Mouse (Mus musculus) left cerebral cortex, postnatal 4 days (tissue): ENCODE measurements at regions not wholly inside any gene's neighbourhood (a gene's known extent, or its start where the extent isn't known, plus 50 kb on each side); places are given as distances from the start of the nearest gene placed in this dataset.

Source experiments
- DNase-seq: peaks from one replicate; pipeline ENCODE4 v3.0.0-alpha.2; 2022
- intact Hi-C: fragments of 180-260 bp; cut with DNase I; formaldehyde crosslinking; loops from one replicate; pipeline ENCODE4 v1.15.1; 2025

GRCm38 (mm10) chr6:94915842-94916620 lies 201.0 kb upstream of the Kbtbd8 start:
- no peak for DNase-seq
- intact Hi-C loops, result no loop called here

GRCm38 (mm10) chr6:94911836-94912235 lies 205.2 kb upstream of the Kbtbd8 start:
- intact Hi-C loops, result no loop called here
- DNase-seq, result peak; percentile 27

GRCm38 (mm10) chr6:94911374-94911773 lies 205.7 kb upstream of the Kbtbd8 start:
- peak; percentile 39 for DNase-seq
- intact Hi-C loops, result no loop called here

- DNase-seq, result no peak
- intact Hi-C loops, result no loop called here
Observed at GRCm38 (mm10) chr6:94900862-94901261, 200.9 kb upstream of the Lrig1 start.

GRCm38 (mm10) chr6:94898881-94899280 lies 198.9 kb upstream of the Lrig1 start:
- intact Hi-C loops, result no loop called here
- no peak for DNase-seq

GRCm38 (mm10) chr6:94890165-94890564 lies 190.2 kb upstream of the Lrig1 start:
- intact Hi-C loops, result no loop called here
- DNase-seq, result no peak

- intact Hi-C loops, result no loop called here
- no peak for DNase-seq
Observed at GRCm38 (mm10) chr6:94889271-94889670, 189.3 kb upstream of the Lrig1 start.

GRCm38 (mm10) chr6:94881139-94881538 lies 181.2 kb upstream of the Lrig1 start:
- no peak for DNase-seq
- intact Hi-C loops, result no loop called here

GRCm38 (mm10) chr6:94875841-94876240 lies 175.9 kb upstream of the Lrig1 start:
- no peak for DNase-seq
- intact Hi-C loops, result no loop called here

GRCm38 (mm10) chr6:94875065-94875464 lies 175.1 kb upstream of the Lrig1 start:
- no peak for DNase-seq
- intact Hi-C loops, result no loop called here

- intact Hi-C loops, result no loop called here
Observed at GRCm38 (mm10) chr6:94874415-94874814, 174.5 kb upstream of the Lrig1 start.

GRCm38 (mm10) chr6:94867952-94868351 lies 168.0 kb upstream of the Lrig1 start:
- DNase-seq, result no peak

More at GRCm38 (mm10) chr6:94874415-94874814, 174.5 kb upstream of the Lrig1 start:
- DNase-seq, result no peak

GRCm38 (mm10) chr6:94865498-94865897 lies 165.5 kb upstream of the Lrig1 start:
- DNase-seq, result no peak
- intact Hi-C loops, result no loop called here

More at GRCm38 (mm10) chr6:94867952-94868351, 168.0 kb upstream of the Lrig1 start:
- intact Hi-C loops, result no loop called here

- intact Hi-C loops, result no loop called here
- DNase-seq, result no peak
Observed at GRCm38 (mm10) chr6:94858121-94858621, 158.2 kb upstream of the Lrig1 start.

- intact Hi-C loops, result no loop called here
- DNase-seq, result no peak
Observed at GRCm38 (mm10) chr6:94850121-94850520, 150.2 kb upstream of the Lrig1 start.

GRCm38 (mm10) chr6:94849533-94849932 lies 149.6 kb upstream of the Lrig1 start:
- intact Hi-C loops, result no loop called here

GRCm38 (mm10) chr6:94848437-94848836 lies 148.5 kb upstream of the Lrig1 start:
- intact Hi-C loops, result no loop called here
- DNase-seq, result no peak

More at GRCm38 (mm10) chr6:94849533-94849932, 149.6 kb upstream of the Lrig1 start:
- DNase-seq, result no peak

GRCm38 (mm10) chr6:94845821-94846220 lies 145.9 kb upstream of the Lrig1 start:
- no peak for DNase-seq
- intact Hi-C loops, result no loop called here

GRCm38 (mm10) chr6:94842856-94843255 lies 142.9 kb upstream of the Lrig1 start:
- no peak for DNase-seq
- intact Hi-C loops, result no loop called here

GRCm38 (mm10) chr6:94841881-94842280 lies 141.9 kb upstream of the Lrig1 start:
- DNase-seq, result no peak
- intact Hi-C loops, result no loop called here

GRCm38 (mm10) chr6:94835742-94836141 lies 135.8 kb upstream of the Lrig1 start:
- no peak for DNase-seq
- intact Hi-C loops, result no loop called here

- DNase-seq, result no peak
- intact Hi-C loops, result no loop called here
Observed at GRCm38 (mm10) chr6:94834551-94834950, 134.6 kb upstream of the Lrig1 start.
